Mouse (Mus musculus) neural tube, embryonic 13.5 days (tissue): ENCODE results near the gene Pomc. TPM values are rescaled to one million over a fixed set of nuclear protein-coding genes. Genes with fewer than 3 reads are reported as not detected.
A peak's percentile ranks its signal among the peaks of the same experiment; 100 is the strongest.
"Not testable (repeated sequence)": the region's sequence is repeated elsewhere in the genome, so short reads cannot be mapped to it uniquely, and the experiment has no call there.

Source experiments
- ATAC-seq: fragments of 200-750 bp; cut with Nextera tagmentation; 2 replicates; pipeline ENCODE4 v1.8.0; 2017; ENCODE audit warnings: low read depth, mild to moderate bottlenecking, moderate TSS enrichment, moderate library complexity
- H3K27ac ChIP-seq: fragments of 300-500 bp; sonication (generic); replicated peaks from 2 replicates; pipeline ENCODE4 v1.5.1; 2015; ENCODE audit warnings: moderate library complexity, mild to moderate bottlenecking, inconsistent platforms
- H3K27me3 ChIP-seq: fragments of 300-500 bp; sonication (generic); 2 replicates; pipeline ENCODE4 v1.6.1; 2015; ENCODE audit warnings: mild to moderate bottlenecking, inconsistent platforms
- H3K36me3 ChIP-seq: fragments of 300-500 bp; sonication (generic); 2 replicates; pipeline ENCODE4 v1.6.1; 2015; ENCODE audit warnings: mild to moderate bottlenecking, inconsistent platforms
- H3K4me1 ChIP-seq: fragments of 300-500 bp; sonication (generic); replicated peaks from 2 replicates; pipeline ENCODE4 v1.6.1; 2015; ENCODE audit warnings: inconsistent platforms
- H3K4me2 ChIP-seq: fragments of 300-500 bp; sonication (generic); 2 replicates; pipeline ENCODE4 v1.6.1; 2015; ENCODE audit warnings: inconsistent platforms, mild to moderate bottlenecking, moderate library complexity
- H3K4me3 ChIP-seq: fragments of 300-500 bp; sonication (generic); 2 replicates; pipeline ENCODE4 v1.5.1; 2015; ENCODE audit warnings: mild to moderate bottlenecking, inconsistent platforms
- H3K9ac ChIP-seq: fragments of 300-500 bp; sonication (generic); 2 replicates; pipeline ENCODE4 v1.6.1; 2015; ENCODE audit warnings: moderate library complexity, mild to moderate bottlenecking, inconsistent platforms
- H3K9me3 ChIP-seq: fragments of 300-500 bp; sonication (generic); 2 replicates; pipeline ENCODE4 v1.6.1; 2016; ENCODE audit warnings: inconsistent platforms
- WGBS: fragments of 180-500 bp; shearing (Covaris S2); methylation state at CpG from one replicate; pipeline ENCODE4 v1.1.7; 2015; 5-methylcytosine and 5-hydroxymethylcytosine counted together
- polyA plus RNA-seq: library from polyadenylated mRNA; unstranded; fragments of >200 nt; fragmentation: Nextera tagmentation; extraction: Ambion mirVana; gene quantifications from 2 replicates; pipeline ENCODE4 v1.2.1, GENCODE M21; 2015

Pomc gene
- polyA plus RNA-seq, 1 experiment from 2014 or later = 4.7 TPM

- no peak overlapping the region for H3K4me2 ChIP-seq
- H3K9ac ChIP-seq = no peak overlapping the region
- no peaks in the 10 kb centered on the region for H3K27me3 ChIP-seq
- H3K4me1 ChIP-seq = no peaks in the 10 kb centered on the region
- no peaks in the 10 kb centered on the region for H3K9me3 ChIP-seq
- whole genome bisulfite sequencing = 77% methylated on average over 3 of the region's 3 CpGs
- H3K36me3 ChIP-seq = no peaks in the 10 kb centered on the region
- ATAC-seq = no peak
- no peak overlapping the region for H3K27ac ChIP-seq
- no peak overlapping the region for H3K4me3 ChIP-seq
Measured at GRCm38 (mm10) chr12:3928841-3929240, 25.9 kb upstream of the Pomc start.

DNA sequence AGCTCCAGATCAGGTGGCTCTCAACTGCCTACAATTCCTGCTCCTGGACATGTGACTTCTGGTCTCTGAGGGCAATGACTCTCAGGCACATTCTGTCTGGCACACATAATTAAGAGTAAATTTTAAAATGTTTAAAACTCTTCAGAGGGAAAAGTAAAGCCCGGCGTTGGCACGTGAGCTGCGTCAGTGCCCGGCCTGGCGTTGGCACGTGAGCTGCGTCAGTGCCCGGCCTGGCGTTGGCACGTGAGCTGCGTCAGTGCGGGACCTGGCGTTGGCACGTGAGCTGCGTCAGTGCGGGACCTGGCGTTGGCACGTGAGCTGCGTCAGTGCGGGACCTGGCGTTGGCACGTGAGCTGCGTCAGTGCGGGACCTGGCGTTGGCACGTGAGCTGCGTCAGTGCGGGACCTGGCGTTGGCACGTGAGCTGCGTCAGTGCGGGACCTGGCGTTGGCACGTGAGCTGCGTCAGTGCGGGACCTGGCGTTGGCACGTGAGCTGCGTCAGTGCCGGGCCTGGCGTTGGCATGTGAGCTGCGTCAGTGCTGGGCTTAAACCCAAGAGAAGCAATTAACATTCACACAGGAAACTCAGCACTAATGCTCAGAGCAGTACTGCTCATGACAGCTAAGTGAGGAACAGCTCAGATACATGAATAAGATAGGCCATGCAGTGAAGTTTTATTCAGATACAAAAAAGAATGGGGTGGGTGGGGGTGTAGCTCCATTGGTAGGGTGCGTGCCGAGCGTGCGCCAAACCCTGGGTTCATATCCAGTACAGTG lies 24.5 kb upstream of the Pomc start:
- H3K4me1 ChIP-seq, H3K4me3 ChIP-seq, H3K36me3 ChIP-seq, H3K27me3 ChIP-seq, H3K4me2 ChIP-seq, H3K27ac ChIP-seq, ATAC-seq, H3K9ac ChIP-seq, H3K9me3 ChIP-seq: not testable (repeated sequence)
- 94% methylated on average over 37 of the region's 47 CpGs for WGBS

GRCm38 (mm10) chr12:3942026-3942425 lies 12.7 kb upstream of the Pomc start:
- no peak overlapping the region for H3K4me2 ChIP-seq
- WGBS = 7% methylated on average over 11 of the region's 11 CpGs
- no peak overlapping the region for H3K27ac ChIP-seq

DNA sequence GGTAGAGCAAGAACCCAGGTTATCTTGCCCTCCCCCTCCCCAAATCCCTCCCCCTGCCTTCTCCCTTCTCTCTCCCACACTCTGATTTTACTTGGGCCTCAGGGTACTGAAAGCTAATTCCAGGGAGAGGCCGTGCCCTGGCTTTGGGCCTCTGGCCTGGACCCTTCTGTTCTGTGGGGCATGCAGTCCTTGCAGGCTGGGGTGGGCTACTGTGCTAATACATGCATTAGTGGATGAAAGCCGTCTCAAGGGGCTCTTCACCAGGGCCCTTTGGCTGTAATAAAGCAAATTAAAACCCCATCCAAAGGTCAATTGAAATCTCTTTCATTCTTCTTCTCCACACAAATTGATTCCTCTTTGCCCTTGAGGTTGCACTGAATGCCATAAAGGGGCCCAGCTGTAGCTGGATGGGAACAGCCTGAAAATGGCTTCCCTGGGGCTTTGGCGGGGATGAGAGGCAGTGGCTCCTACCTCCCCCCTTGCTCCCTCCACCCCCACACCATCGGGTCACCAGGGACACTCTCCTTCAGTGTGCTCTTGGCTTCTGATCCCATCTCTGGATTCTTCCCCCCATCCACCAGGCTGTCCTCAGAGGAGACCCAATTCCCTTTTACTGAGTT lies 10.2 kb upstream of the Pomc start:
- Histone ChIP-seq H3K9ac (no peak overlapping the region), H3K27ac (no peak overlapping the region), H3K4me3 (no peak overlapping the region), H3K4me1 (peaks cover 21% of the 10 kb centered on the region), H3K36me3 (no peaks in the 10 kb centered on the region), H3K27me3 (peaks cover 16% of the 10 kb centered on the region), H3K4me2 (no peak overlapping the region), H3K9me3 (no peaks in the 10 kb centered on the region)
- peak; percentile 58; the same call in 1 of the 2 replicates for ATAC-seq
- 21% methylated on average over 4 of the region's 4 CpGs for whole genome bisulfite sequencing

More at GRCm38 (mm10) chr12:3942026-3942425, 12.7 kb upstream of the Pomc start:
- ATAC-seq = 0 out of 2 replicates have a peak, but pooled peaks have one; percentile 48
- no peak overlapping the region for H3K4me3 ChIP-seq
- H3K9me3 ChIP-seq = no peaks in the 10 kb centered on the region
- H3K27me3 ChIP-seq = peaks cover 7% of the 10 kb centered on the region
- H3K9ac ChIP-seq = no peak overlapping the region
- H3K36me3 ChIP-seq = no peaks in the 10 kb centered on the region
- H3K4me1 ChIP-seq = peaks cover 15% of the 10 kb centered on the region

- WGBS = 63% methylated on average over 6 of the region's 6 CpGs
- H3K27ac ChIP-seq = no peak overlapping the region
- no peak for ATAC-seq
- peaks cover 16% of the 10 kb centered on the region for H3K4me1 ChIP-seq
- peaks cover 13% of the 10 kb centered on the region for H3K27me3 ChIP-seq
- no peak overlapping the region for H3K9ac ChIP-seq
- H3K9me3 ChIP-seq = no peaks in the 10 kb centered on the region
- no peak overlapping the region for H3K4me3 ChIP-seq
- no peaks in the 10 kb centered on the region for H3K36me3 ChIP-seq
- no peak overlapping the region for H3K4me2 ChIP-seq
Measured at GRCm38 (mm10) chr12:3947503-3947902, 7.2 kb upstream of the Pomc start.

GRCm38 (mm10) chr12:3955371-3955770 lies 620 bp downstream of the Pomc start:
- H3K4me1 ChIP-seq = peaks cover 11% of the 10 kb centered on the region
- no peak for ATAC-seq
- H3K36me3 ChIP-seq = no peaks in the 10 kb centered on the region
- WGBS = 30% methylated on average over 10 of the region's 10 CpGs
- no peaks in the 10 kb centered on the region for H3K9me3 ChIP-seq
- H3K9ac ChIP-seq = no peak overlapping the region
- H3K4me3 ChIP-seq = no peak overlapping the region
- no peak overlapping the region for H3K4me2 ChIP-seq
- H3K27me3 ChIP-seq = peaks cover 53% of the 10 kb centered on the region
- no peak overlapping the region for H3K27ac ChIP-seq

DNA sequence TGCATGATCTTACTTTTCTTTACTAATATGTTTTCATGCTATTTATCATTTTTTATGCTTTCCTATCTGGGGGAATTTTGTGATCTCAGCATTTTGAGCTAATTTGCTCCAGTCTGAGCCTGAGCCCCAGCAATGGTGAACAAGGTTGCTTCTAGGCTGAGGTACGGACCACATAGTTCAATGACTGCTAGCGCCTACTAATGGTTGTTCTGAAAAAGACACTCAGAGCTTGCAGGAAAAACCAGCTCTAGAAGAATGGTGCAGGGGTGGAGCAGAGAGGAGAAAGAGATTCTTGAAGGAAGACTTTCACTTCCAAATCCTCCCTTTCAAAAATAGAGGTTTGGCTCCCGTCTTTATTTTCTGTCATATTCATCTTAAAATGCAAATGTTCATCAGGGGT lies 1.6 kb downstream of the Pomc start:
- ATAC-seq = no peak
- no peaks in the 10 kb centered on the region for H3K36me3 ChIP-seq
- H3K4me3 ChIP-seq = no peak overlapping the region
- no peak overlapping the region for H3K4me2 ChIP-seq
- peaks cover 16% of the 10 kb centered on the region for H3K4me1 ChIP-seq
- H3K27ac ChIP-seq = no peak overlapping the region
- no peak overlapping the region for H3K9ac ChIP-seq
- peaks cover 53% of the 10 kb centered on the region for H3K27me3 ChIP-seq
- WGBS = 16% methylated on average over 3 of the region's 3 CpGs
- no peaks in the 10 kb centered on the region for H3K9me3 ChIP-seq

DNA sequence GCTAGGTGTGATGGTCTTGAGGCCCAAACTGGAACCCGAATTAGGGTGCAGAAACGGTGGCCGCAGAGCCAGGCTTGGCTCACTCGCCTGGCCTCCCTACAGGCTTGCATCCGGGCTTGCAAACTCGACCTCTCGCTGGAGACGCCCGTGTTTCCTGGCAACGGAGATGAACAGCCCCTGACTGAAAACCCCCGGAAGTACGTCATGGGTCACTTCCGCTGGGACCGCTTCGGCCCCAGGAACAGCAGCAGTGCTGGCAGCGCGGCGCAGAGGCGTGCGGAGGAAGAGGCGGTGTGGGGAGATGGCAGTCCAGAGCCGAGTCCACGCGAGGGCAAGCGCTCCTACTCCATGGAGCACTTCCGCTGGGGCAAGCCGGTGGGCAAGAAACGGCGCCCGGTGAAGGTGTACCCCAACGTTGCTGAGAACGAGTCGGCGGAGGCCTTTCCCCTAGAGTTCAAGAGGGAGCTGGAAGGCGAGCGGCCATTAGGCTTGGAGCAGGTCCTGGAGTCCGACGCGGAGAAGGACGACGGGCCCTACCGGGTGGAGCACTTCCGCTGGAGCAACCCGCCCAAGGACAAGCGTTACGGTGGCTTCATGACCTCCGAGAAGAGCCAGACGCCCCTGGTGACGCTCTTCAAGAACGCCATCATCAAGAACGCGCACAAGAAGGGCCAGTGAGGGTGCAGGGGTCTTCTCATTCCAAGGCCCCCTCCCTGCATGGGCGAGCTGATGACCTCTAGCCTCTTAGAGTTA lies 5.2 kb downstream of the Pomc start:
- WGBS = 1% methylated on average over 53 of the region's 53 CpGs
- no peaks in the 10 kb centered on the region for H3K9me3 ChIP-seq
- H3K4me2 ChIP-seq = peak overlapping the region; percentile 83
- H3K4me3 ChIP-seq = peak overlapping the region; percentile 68
- peak overlapping the region; percentile 87 for H3K9ac ChIP-seq
- peak overlapping the region; percentile 96 for H3K27ac ChIP-seq
- H3K4me1 ChIP-seq = peaks cover 12% of the 10 kb centered on the region
- ATAC-seq = peak; percentile 98
- H3K27me3 ChIP-seq = peaks cover 27% of the 10 kb centered on the region
- peaks cover 19% of the 10 kb centered on the region for H3K36me3 ChIP-seq

GRCm38 (mm10) chr12:3960553-3960952 lies 5.8 kb downstream of the Pomc start:
- peak overlapping the region; percentile 83 for H3K4me2 ChIP-seq
- H3K9ac ChIP-seq = peak overlapping the region; percentile 87
- peaks cover 12% of the 10 kb centered on the region for H3K4me1 ChIP-seq
- H3K27me3 ChIP-seq = peaks cover 21% of the 10 kb centered on the region
- ATAC-seq = no peak
- H3K27ac ChIP-seq = peak overlapping the region; percentile 96
- WGBS = 46% methylated on average over 4 of the region's 4 CpGs
- H3K36me3 ChIP-seq = peaks cover 25% of the 10 kb centered on the region
- peak overlapping the region; percentile 68 for H3K4me3 ChIP-seq
- H3K9me3 ChIP-seq = no peaks in the 10 kb centered on the region

DNA sequence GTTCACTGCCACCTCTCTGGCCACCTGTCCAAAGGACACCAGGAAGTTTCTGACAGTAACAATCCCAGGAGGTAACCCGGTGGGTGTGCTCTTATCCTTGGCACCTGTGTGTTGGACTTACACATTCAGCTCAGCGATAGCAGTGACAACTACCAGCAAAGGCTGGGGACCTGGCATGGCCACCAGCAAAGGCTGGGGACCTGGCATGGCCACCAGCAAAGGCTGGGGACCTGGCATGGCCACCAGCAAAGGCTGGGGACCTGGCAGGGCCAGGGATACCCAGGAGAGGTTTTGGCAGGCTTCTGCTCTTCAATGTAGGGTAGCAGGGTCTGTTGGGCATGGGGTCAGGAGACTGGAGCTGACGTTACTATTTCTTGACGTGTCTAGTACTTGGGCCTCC lies 12.4 kb downstream of the Pomc start:
- no peak overlapping the region for H3K4me2 ChIP-seq
- no peaks in the 10 kb centered on the region for H3K4me1 ChIP-seq
- no peaks in the 10 kb centered on the region for H3K9me3 ChIP-seq
- H3K27ac ChIP-seq = no peak overlapping the region
- H3K36me3 ChIP-seq = peaks cover 87% of the 10 kb centered on the region
- H3K27me3 ChIP-seq = no peaks in the 10 kb centered on the region
- WGBS = 95% methylated on average over 4 of the region's 4 CpGs
- ATAC-seq = no peak
- H3K9ac ChIP-seq = no peak overlapping the region
- no peak overlapping the region for H3K4me3 ChIP-seq

GRCm38 (mm10) chr12:3968380-3968779 lies 13.6 kb downstream of the Pomc start:
- 49% methylated on average over 9 of the region's 9 CpGs for WGBS
- Histone ChIP-seq H3K9ac (no peak overlapping the region), H3K4me3 (no peak overlapping the region), H3K9me3 (no peaks in the 10 kb centered on the region), H3K4me2 (no peak overlapping the region), H3K36me3 (peaks cover 92% of the 10 kb centered on the region), H3K4me1 (no peaks in the 10 kb centered on the region), H3K27ac (no peak overlapping the region), H3K27me3 (no peaks in the 10 kb centered on the region)
- no peak for ATAC-seq

DNA sequence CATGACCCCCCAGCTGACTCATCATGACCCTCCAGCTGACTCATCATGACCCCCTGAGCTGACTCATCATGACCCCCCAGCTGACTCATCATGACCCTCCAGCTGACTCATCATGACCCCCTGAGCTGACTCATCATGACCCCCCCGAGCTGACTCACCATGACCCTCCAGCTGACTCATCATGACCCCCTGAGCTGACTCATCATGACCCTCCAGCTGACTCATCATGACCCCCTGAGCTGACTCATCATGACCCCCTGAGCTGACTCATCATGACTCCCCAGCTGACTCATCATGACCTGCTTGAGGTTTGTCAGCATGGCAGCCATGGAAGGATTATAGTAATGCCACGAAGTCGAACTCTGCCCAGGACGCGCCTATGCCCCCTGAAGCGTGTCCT lies 18.4 kb downstream of the Pomc start:
- ATAC-seq = not testable (repeated sequence)

More for the DNA sequence above, 18.4 kb downstream of the Pomc start:
- not testable (repeated sequence) for H3K27ac ChIP-seq, H3K4me2 ChIP-seq, H3K4me1 ChIP-seq, H3K4me3 ChIP-seq, H3K27me3 ChIP-seq, H3K9me3 ChIP-seq, H3K9ac ChIP-seq
- WGBS = 96% methylated on average over 6 of the region's 6 CpGs
- peaks cover 92% of the 10 kb centered on the region for H3K36me3 ChIP-seq
